Mouse (Mus musculus) CH12.LX (cell line): ENCODE results near the gene Ern1. TPM values are rescaled to one million over a fixed set of nuclear protein-coding genes. Genes with fewer than 3 reads are reported as not detected.

ENCODE experiments used
- DNase-seq: peaks from one replicate; pipeline ENCODE4 v3.0.0-alpha.2; 2013; ENCODE audit errors: extremely low read depth
- H3K27ac ChIP-seq: 2 replicates; pipeline ENCODE4 v1.5.1; 2012; ENCODE audit warnings: low read depth, mild to moderate bottlenecking, control low read depth, moderate library complexity; ENCODE audit not compliant: insufficient read depth
- H3K27me3 ChIP-seq: replicated peaks from 2 replicates; pipeline ENCODE3; 2012; ENCODE audit warnings: inconsistent platforms
- H3K36me3 ChIP-seq, 2 experiments: replicated peaks in 1 of 2; 2 replicates each; pipeline versions ENCODE3 to v1.6.1; 2012; ENCODE audit warnings: inconsistent platforms in 1 of 2, low read length in 1 of 2, mild to moderate bottlenecking in 1 of 2, mixed read lengths in 1 of 2, moderate library complexity in 1 of 2; ENCODE audit not compliant: control insufficient read depth in 1 of 2, insufficient read depth in 1 of 2
- H3K4me1 ChIP-seq, 2 experiments: 2 replicates each; pipeline ENCODE4 v1.6.1; 2012; ENCODE audit warnings: inconsistent platforms in 1 of 2, moderate library complexity in 1 of 2; ENCODE audit not compliant: insufficient read depth in 2 of 2, control insufficient read depth in 1 of 2
- H3K4me2 ChIP-seq: 2 replicates; pipeline ENCODE4 v1.6.1; 2012; ENCODE audit warnings: low read depth, mild to moderate bottlenecking, control low read depth; ENCODE audit not compliant: poor library complexity, insufficient read depth, severe bottlenecking
- H3K4me3 ChIP-seq, 3 experiments: fragments of 150-350 bp in 1 of 3; sonication (generic) in 1 of 3; replicated peaks in 1 of 3; 2 replicates each; pipeline versions ENCODE3 to v1.5.1; 2011 to 2012; ENCODE audit warnings: low read depth in 2 of 3, low read length in 2 of 3, mild to moderate bottlenecking in 2 of 3, moderate library complexity in 2 of 3, control low read depth in 1 of 3, improper control_type of control experiment in 1 of 3, inconsistent platforms in 1 of 3, mixed read lengths in 1 of 3; ENCODE audit not compliant: poor library complexity in 1 of 3
- H3K79me2 ChIP-seq: replicated peaks from 2 replicates; pipeline ENCODE4 v1.6.1; 2012; ENCODE audit warnings: mild to moderate bottlenecking, moderate library complexity; ENCODE audit not compliant: control insufficient read depth, poor library complexity, insufficient read depth, severe bottlenecking; ENCODE audit errors: extremely low read depth
- H3K9ac ChIP-seq: 2 replicates; pipeline ENCODE4 v1.6.1; 2012; ENCODE audit warnings: low read depth, mild to moderate bottlenecking, control low read depth, moderate library complexity; ENCODE audit not compliant: insufficient read depth
- H3K9me3 ChIP-seq: replicated peaks from 2 replicates; pipeline ENCODE3; 2012; ENCODE audit warnings: low read length, inconsistent platforms, mixed read lengths
- CHD1 ChIP-seq: IDR thresholded peaks from 2 replicates; pipeline ENCODE4 v1.6.1; 2012; ENCODE audit warnings: low read depth, low read length, improper control_type of control experiment, inconsistent platforms
- CHD2 ChIP-seq: IDR thresholded peaks from 2 replicates; pipeline ENCODE4 v1.6.1; 2011; ENCODE audit warnings: low read length, improper control_type of control experiment
- E2F4 ChIP-seq: IDR thresholded peaks from 2 replicates; pipeline ENCODE4 v1.6.1; 2011; ENCODE audit warnings: low read depth, low read length, improper control_type of control experiment; ENCODE audit not compliant: insufficient replicate concordance
- ELF1 ChIP-seq: IDR thresholded peaks from 2 replicates; pipeline ENCODE4 v1.6.1; 2014; ENCODE audit warnings: low read depth, mild to moderate bottlenecking, inconsistent platforms, low read length, improper control_type of control experiment
- EP300 ChIP-seq: IDR thresholded peaks from 2 replicates; pipeline ENCODE4 v1.6.1; 2011; ENCODE audit warnings: low read length, improper control_type of control experiment
- ETS1 ChIP-seq: conservative IDR thresholded peaks from 2 replicates; pipeline ENCODE4 v1.6.1; 2012; ENCODE audit warnings: low read depth, mild to moderate bottlenecking, inconsistent platforms, low read length, improper control_type of control experiment, moderate library complexity
- HCFC1 ChIP-seq: IDR thresholded peaks from 2 replicates; pipeline ENCODE4 v1.6.1; 2012; ENCODE audit warnings: low read depth, mild to moderate bottlenecking, inconsistent platforms, low read length, improper control_type of control experiment
- IRF4 ChIP-seq: IDR thresholded peaks from 2 replicates; pipeline ENCODE4 v1.6.1; 2014; ENCODE audit warnings: low read depth, mild to moderate bottlenecking, inconsistent platforms, low read length, improper control_type of control experiment
- JUN ChIP-seq: IDR thresholded peaks from 2 replicates; pipeline ENCODE4 v1.6.1; 2011; ENCODE audit warnings: low read depth, mild to moderate bottlenecking, low read length, improper control_type of control experiment, moderate library complexity; ENCODE audit not compliant: insufficient read depth
- MAFK ChIP-seq: IDR thresholded peaks from 2 replicates; pipeline ENCODE4 v1.6.1; 2011; ENCODE audit warnings: low read length, improper control_type of control experiment; ENCODE audit not compliant: insufficient replicate concordance
- MAX ChIP-seq: IDR thresholded peaks from 2 replicates; pipeline ENCODE4 v1.6.1; 2011; ENCODE audit warnings: low read length, improper control_type of control experiment
- MAZ ChIP-seq: IDR thresholded peaks from 2 replicates; pipeline ENCODE4 v1.6.1; 2012; ENCODE audit warnings: low read depth, mild to moderate bottlenecking, inconsistent platforms, low read length, improper control_type of control experiment, moderate library complexity
- MYC ChIP-seq: IDR thresholded peaks from 2 replicates; pipeline ENCODE4 v1.6.1; 2011; ENCODE audit warnings: low read depth, mild to moderate bottlenecking, improper control_type of control experiment, low read length
- NELFE ChIP-seq: IDR thresholded peaks from 2 replicates; pipeline ENCODE4 v1.6.1; 2011; ENCODE audit warnings: low read depth, low read length, improper control_type of control experiment
- NRF1 ChIP-seq: IDR thresholded peaks from 2 replicates; pipeline ENCODE4 v1.6.1; 2014; ENCODE audit warnings: low read depth, mild to moderate bottlenecking, inconsistent platforms, low read length, improper control_type of control experiment, moderate library complexity
- PAX5 ChIP-seq: IDR thresholded peaks from 2 replicates; pipeline ENCODE4 v1.6.1; 2012; ENCODE audit warnings: low read length, inconsistent platforms, mixed read lengths
- POLR2AphosphoS2 ChIP-seq: IDR thresholded peaks from 2 replicates; pipeline ENCODE4 v1.6.1; 2011; ENCODE audit warnings: low read depth, low read length, improper control_type of control experiment
- RAD21 ChIP-seq: IDR thresholded peaks from 2 replicates; pipeline ENCODE4 v1.6.1; 2011; ENCODE audit warnings: low read depth, mild to moderate bottlenecking, low read length, improper control_type of control experiment, moderate library complexity
- RCOR1 ChIP-seq: conservative IDR thresholded peaks from 2 replicates; pipeline ENCODE4 v1.6.1; 2012; ENCODE audit warnings: low read depth, mild to moderate bottlenecking, inconsistent platforms, low read length, improper control_type of control experiment
- SIN3A ChIP-seq: IDR thresholded peaks from 2 replicates; pipeline ENCODE4 v1.6.1; 2012; ENCODE audit warnings: low read length, improper control_type of control experiment, inconsistent platforms
- TBP ChIP-seq: conservative IDR thresholded peaks from 2 replicates; pipeline ENCODE4 v1.6.1; 2011; ENCODE audit warnings: low read depth, low read length, improper control_type of control experiment
- USF1 ChIP-seq: IDR thresholded peaks from 2 replicates; pipeline ENCODE4 v1.6.1; 2014; ENCODE audit warnings: low read depth, mild to moderate bottlenecking, inconsistent platforms, low read length, improper control_type of control experiment
- USF2 ChIP-seq: conservative IDR thresholded peaks from 2 replicates; pipeline ENCODE4 v1.6.1; 2011; ENCODE audit warnings: low read depth, low read length, improper control_type of control experiment
- ZKSCAN1 ChIP-seq: IDR thresholded peaks from 2 replicates; pipeline ENCODE4 v1.6.1; 2012; ENCODE audit warnings: low read depth, inconsistent platforms, low read length, improper control_type of control experiment, borderline replicate concordance
- ZNF384 ChIP-seq: IDR thresholded peaks from 2 replicates; pipeline ENCODE4 v1.6.1; 2012; ENCODE audit warnings: low read depth, low read length, improper control_type of control experiment, inconsistent platforms
- dilution Hi-C: fragments of 300-500 bp; cut with MboI; formaldehyde crosslinking; loops from 2 replicates; pipeline ENCODE4 v1.14.3; 2020; ENCODE audit warnings: low sequenced_read_pairs; ENCODE audit not compliant: extremely low pct_unique_long_range_greater_than_20kb, extremely low pct_ligation_motif_present
- in situ Hi-C: fragments of 300-500 bp; cut with MboI; formaldehyde crosslinking; loops from 3 replicates; pipeline ENCODE4 v1.14.3; 2019; ENCODE audit warnings: low sequenced_read_pairs, low pct_ligation_motif_present, low pct_unique_long_range_greater_than_20kb, mixed read lengths
- polyA plus RNA-seq: library from polyadenylated mRNA; unstranded; fragments of >175 nt; gene quantifications from 2 replicates; pipeline ENCODE4 v1.2.1, GENCODE M21; 2012; ENCODE audit warnings: low read depth; ENCODE audit not compliant: insufficient read length
- total RNA-seq, 2 experiments: library from RNA; depleted of rRNA; stranded (reverse); fragments of 300-350 nt in 1 of 2; fragments of >200 nt in 1 of 2; gene quantifications; 2 replicates each; pipeline ENCODE4 v1.2.3; 2012 to 2014

The Ern1 gene
- total and polyA plus RNA-seq, 3 experiments = 3.0 to 21.7 (median 7.7) TPM

GRCm38 (mm10) chr11:106439355-106439754 lies 48.3 kb downstream of the Ern1 start:
- no peak for DNase-seq
- in situ Hi-C loops = no loop called here
- Histone ChIP-seq H3K4me3 (no peak overlapping the region), H3K4me2 (no peak overlapping the region), H3K9me3 (no peaks in the 10 kb centered on the region), H3K27me3 (no peaks in the 10 kb centered on the region), H3K36me3 (peaks cover 29 to 30% of the 10 kb centered on the region in 2 experiments), H3K9ac (peak overlapping the region; percentile 8; the same call in 1 of the 2 replicates), H3K4me1 (peaks cover 9 to 12% of the 10 kb centered on the region in 2 experiments), H3K79me2 (peaks cover 46% of the 10 kb centered on the region), H3K27ac (peak overlapping the region; percentile 84; the same call in 1 of the 2 replicates)
- TF ChIP-seq POLR2AphosphoS2 (no peak), IRF4 (no peak), MAZ (no peak), CHD1 (no peak), RAD21 (no peak), ZKSCAN1 (no peak), RCOR1 (no peak), USF2 (no peak), SIN3A (no peak), ELF1 (no peak), MAFK (no peak), NRF1 (no peak), EP300 (no peak), MAX (no peak), ZNF384 (no peak), PAX5 (no peak)
- dilution Hi-C loops = no loop called here

GRCm38 (mm10) chr11:106438524-106439177 lies 49.0 kb downstream of the Ern1 start:
- H3K9me3 ChIP-seq = no peaks in the 10 kb centered on the region
- H3K36me3 ChIP-seq = peaks cover 33 to 36% of the 10 kb centered on the region in 2 experiments
- peak overlapping the region; percentile 84 for H3K27ac ChIP-seq
- dilution Hi-C loops = no loop called here
- TF ChIP-seq JUN (no peak), MAZ (no peak), MYC (no peak), EP300 (no peak), MAFK (no peak), CHD1 (no peak), HCFC1 (no peak), RCOR1 (no peak), USF2 (no peak), E2F4 (no peak), NELFE (no peak), ZKSCAN1 (no peak), SIN3A (no peak), ETS1 (no peak), TBP (no peak), IRF4 (no peak), POLR2AphosphoS2 (no peak), CHD2 (no peak), USF1 (no peak)
- TF ChIP-seq, all 38 proteins: peak for 0
- H3K79me2 ChIP-seq = peaks cover 44% of the 10 kb centered on the region
- peaks cover 8 to 9% of the 10 kb centered on the region in 2 experiments for H3K4me1 ChIP-seq
- no peaks in the 10 kb centered on the region for H3K27me3 ChIP-seq
- no peak for DNase-seq
- in situ Hi-C loops = no loop called here
- no peak overlapping the region for H3K4me3 ChIP-seq
- peak overlapping the region; percentile 8; the same call in 1 of the 2 replicates for H3K9ac ChIP-seq
- no peak overlapping the region for H3K4me2 ChIP-seq
